Mouse (Mus musculus) hematopoietic multipotent progenitor cell, adult 10-12 weeks (in vitro differentiated cells): Measurements from ENCODE around the gene Mboat2. TPM values are rescaled to one million over a fixed set of nuclear protein-coding genes. Genes with fewer than 3 reads are reported as not detected.

Source experiments
- polyA plus RNA-seq: library from polyadenylated mRNA; stranded (reverse); fragments of >175 nt; gene quantifications from 2 replicates; pipeline ENCODE4 v1.2.3, GENCODE M21; 2012; ENCODE audit warnings: low replicate concordance

Gene Mboat2
- polyA plus RNA-seq = 0.34 and 1.9 TPM in 2 replicates

DNA sequence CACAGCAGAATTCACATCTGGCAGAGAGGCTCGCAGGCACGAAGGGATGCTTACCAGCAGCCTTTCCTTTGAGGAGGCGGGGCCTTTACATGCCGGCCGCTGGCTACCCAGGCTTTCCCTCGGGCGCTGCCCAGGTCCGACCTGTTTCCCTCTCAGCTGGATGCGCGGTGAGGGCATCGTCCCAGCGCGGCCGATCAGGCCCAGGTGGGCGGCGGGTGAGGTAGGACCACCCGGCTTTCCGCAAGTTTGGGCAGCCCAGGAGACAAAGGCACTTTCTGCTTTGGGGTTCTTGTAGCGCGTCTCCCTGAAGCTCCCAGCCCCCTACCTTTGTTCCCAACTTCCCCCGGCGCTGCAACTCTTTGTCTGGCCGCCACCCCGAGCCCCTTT lies at the start of gene Mboat2:
Gene Mboat2, plus strand, starts transcription at position 114 of the 387 bp plus-strand sequence.

DNA sequence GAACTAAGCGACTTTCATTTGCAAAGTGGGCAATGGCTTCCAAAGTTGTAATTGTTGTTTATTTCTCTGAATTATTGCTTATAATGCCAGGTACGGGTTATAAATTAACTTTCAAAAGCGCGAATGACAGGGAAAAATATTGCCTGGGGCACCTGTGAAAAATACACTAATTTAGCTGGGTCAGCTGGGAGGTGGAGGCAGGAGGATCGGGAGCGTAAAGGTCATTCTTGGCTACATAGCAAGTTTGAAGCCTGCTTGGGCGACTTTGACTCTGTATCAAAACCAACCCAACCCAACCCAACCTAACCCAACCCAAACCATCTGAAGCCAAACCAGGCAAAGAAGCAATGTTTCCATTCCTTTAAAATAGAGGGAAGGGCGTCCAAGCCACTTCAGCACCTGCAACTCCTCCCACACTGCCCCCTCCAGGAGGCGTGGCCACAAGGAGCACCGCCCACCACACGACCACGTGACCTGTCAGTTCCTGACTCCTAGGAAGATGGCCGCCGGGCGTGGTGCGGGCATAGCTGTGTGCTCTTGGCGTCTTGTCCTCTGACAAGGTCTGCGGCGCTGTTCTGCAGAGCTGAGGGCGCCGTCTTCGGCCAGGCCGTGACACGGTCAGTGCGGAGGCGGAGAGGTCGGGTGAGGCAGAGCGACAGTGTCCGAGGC lies 143.9 kb downstream of the Mboat2 start, which contains the start of gene Kidins220:
Gene Kidins220, plus strand, starts transcription at position 480 of the 669 bp plus-strand sequence.

Other genes starting within 250 kb of the Mboat2 start
- 14.1 and 35.8 TPM in 2 replicates for gene Klf11, start 179.6 kb upstream of the Mboat2 start, polyA plus RNA-seq
- gene Cys1, start 149.1 kb upstream of the Mboat2 start, polyA plus RNA-seq = 0.08 TPM in 1 of 2 replicates, not detected in the other
- gene Rrm2, start 122.6 kb upstream of the Mboat2 start, polyA plus RNA-seq = 8.0 and 55.9 TPM in 2 replicates
- gene Kidins220, start 144.0 kb downstream of the Mboat2 start, polyA plus RNA-seq = 7.8 and 40.3 TPM in 2 replicates